Comparison of ENCODE assay signal across 9 mouse cellular contexts in the genomic region with DNA sequence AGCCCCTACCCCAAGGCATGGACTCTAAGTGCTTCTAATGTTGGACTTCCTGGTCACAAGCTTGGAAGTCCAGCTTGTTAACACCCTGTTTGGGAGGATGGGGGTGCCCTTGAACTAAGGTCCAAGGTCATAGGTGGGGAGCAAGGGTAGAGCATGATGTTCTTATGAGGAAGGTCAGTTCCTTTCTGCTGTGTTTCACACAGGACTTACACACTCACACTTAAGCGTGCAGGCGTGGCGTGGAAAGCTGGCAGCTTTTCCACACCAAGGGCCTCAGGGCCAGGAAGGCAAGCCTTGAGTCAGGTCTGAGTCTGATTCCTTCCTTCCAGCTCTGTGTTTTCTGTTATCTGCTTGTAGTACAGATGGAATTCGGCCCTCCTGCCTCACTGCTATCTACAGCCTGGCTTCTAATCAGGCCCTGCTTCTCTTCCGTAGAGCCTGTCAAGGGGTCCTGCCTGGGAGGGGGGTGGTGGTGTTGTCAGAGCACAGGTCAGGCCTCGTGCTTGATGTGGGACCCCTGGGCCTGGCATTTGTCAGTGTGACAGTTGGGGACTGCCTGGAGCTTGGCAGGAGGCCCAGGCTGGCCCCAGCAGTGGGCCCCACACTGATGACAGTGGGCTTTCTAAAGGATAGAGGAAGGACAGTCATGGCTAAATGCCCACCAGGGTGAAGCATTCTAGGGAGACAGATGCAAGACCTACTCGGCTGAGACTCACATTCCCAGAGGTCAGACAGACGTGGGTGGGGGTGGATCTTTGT. TPM values are rescaled to one million over a fixed set of nuclear protein-coding genes. Genes with fewer than 3 reads are reported as not detected.
DNase-seq lines count a peak whose midpoint lies in the region; ATAC-seq and TF ChIP-seq lines count a peak whose summit lies in the region.
"Had no signal": no experiment of that assay in that cellular context is flagged by ENCODE, and none has a peak within 500 bp of the region (broad histone marks: within the 10 kb centered on the region; RNA-seq: fewer than 3 reads in every experiment).

No protein-coding gene starts in this region.

- TF ChIP-seq CTCF in kidney, adult 2 months (conservative IDR thresholded peaks at IDR 0.05; ENCODE audit: insufficient read depth, insufficient read length, low read depth, low read length) = no peak

- peaks cover 32% of the 10 kb centered on the region for H3K4me1 ChIP-seq in kidney, embryonic 14.5 days (ENCODE audit: control insufficient read depth, insufficient read depth, low read length)
- H3K4me1 ChIP-seq in kidney, adult 2 months (ENCODE audit: control insufficient read depth, insufficient read depth, low read length) = no peaks in the 10 kb centered on the region
- H3K4me1 ChIP-seq in hindbrain, embryonic 14.5 days (replicated peaks; ENCODE audit: control insufficient read depth, insufficient read depth, low read length) = no peaks in the 10 kb centered on the region

- 41% methylated on average over 8 of the region's 8 CpGs for WGBS in kidney, embryonic 14.5 days
- 75% methylated on average over 8 of the region's 8 CpGs for WGBS in kidney, adult 2 months
- WGBS in hindbrain, embryonic 14.5 days = 45% methylated on average over 8 of the region's 8 CpGs

- peak overlapping the region; percentile 47; the same call in 1 of the 2 replicates for H3K27ac ChIP-seq in kidney, embryonic 14.5 days (ENCODE audit: low read depth, low read length)
- no peak overlapping the region for H3K27ac ChIP-seq in kidney, adult 2 months (ENCODE audit: insufficient read depth, low read depth, low read length)
- H3K27ac ChIP-seq in hindbrain, embryonic 14.5 days = no peak overlapping the region
- H3K27ac ChIP-seq: forebrain, embryonic 12.5 days had no signal

- no peak for TF ChIP-seq POLR2A in kidney, adult 2 months (IDR thresholded peaks at IDR 0.05; ENCODE audit: low read depth, low read length)

- H3K4me2 ChIP-seq in kidney, embryonic 14.5 days (replicated peaks; ENCODE audit: low read depth, low read length) = no peak overlapping the region
- no peak overlapping the region for H3K4me2 ChIP-seq in hindbrain, embryonic 14.5 days (replicated peaks)
- H3K4me2 ChIP-seq: forebrain, embryonic 12.5 days had no signal

- no peaks in the 10 kb centered on the region for H3K36me3 ChIP-seq in kidney, embryonic 14.5 days (ENCODE audit: control insufficient read depth, insufficient read depth, low read length)
- no peaks in the 10 kb centered on the region for H3K36me3 ChIP-seq in kidney, adult 2 months (ENCODE audit: control insufficient read depth, insufficient read depth, low read length)
- no peaks in the 10 kb centered on the region for H3K36me3 ChIP-seq in hindbrain, embryonic 14.5 days (replicated peaks; ENCODE audit: control insufficient read depth, insufficient read depth)
- H3K36me3 ChIP-seq: forebrain, embryonic 12.5 days had no signal

- no peaks in the 10 kb centered on the region for H3K27me3 ChIP-seq in kidney, embryonic 14.5 days (ENCODE audit: control insufficient read depth, insufficient read depth, low read length)
- no peaks in the 10 kb centered on the region for H3K27me3 ChIP-seq in kidney, adult 2 months (replicated peaks; ENCODE audit: control insufficient read depth, insufficient read depth, low read length)
- no peaks in the 10 kb centered on the region for H3K27me3 ChIP-seq in hindbrain, embryonic 14.5 days (ENCODE audit: control insufficient read depth, insufficient read depth, low read length)

- no peak overlapping the region for H3K4me3 ChIP-seq in kidney, embryonic 14.5 days (ENCODE audit: low read length)
- no peak overlapping the region for H3K4me3 ChIP-seq in kidney, adult 2 months (ENCODE audit: insufficient read depth, low read depth, low read length)
- H3K4me3 ChIP-seq in hindbrain, embryonic 14.5 days (replicated peaks; ENCODE audit: low read length) = no peak overlapping the region
- H3K4me3 ChIP-seq: forebrain, embryonic 12.5 days had no signal

- no peak for DNase-seq in kidney, adult 2 months
- DNase-seq in hindbrain, embryonic 14.5 days (ENCODE audit: low spot score) = no peak
- no peak for DNase-seq in urinary bladder, postnatal 25 days (ENCODE audit: low spot score)
- no peak for DNase-seq in gastrocnemius, adult 18-20 months (ENCODE audit: low spot score)

- peak; percentile 50; the same call in 1 of the 2 replicates for ATAC-seq in kidney, embryonic 14.5 days (ENCODE audit: low FRiP score, low TSS enrichment)
- ATAC-seq in common myeloid progenitor, adult 5-6 weeks (replicated peaks; ENCODE audit: low read depth, poor library complexity, severe bottlenecking) = peak; percentile 28; the same call in 1 of the 2 replicates
- peak; percentile 67; the same call in 1 of the 2 replicates for ATAC-seq in hindbrain, embryonic 14.5 days (ENCODE audit: low FRiP score)
- ATAC-seq in megakaryocyte-erythroid progenitor cell, adult 5-6 weeks (replicated peaks; ENCODE audit: low FRiP score, low TSS enrichment, poor library complexity, severe bottlenecking) = 0 out of 2 replicates have a peak, but pooled peaks have one; percentile 49
- ATAC-seq in erythroid progenitor cell, adult 5-6 weeks (replicated peaks; ENCODE audit: low FRiP score, poor library complexity, severe bottlenecking) = no peak

- H3K9me3 ChIP-seq in kidney, embryonic 14.5 days (ENCODE audit: control insufficient read depth, low read length) = no peaks in the 10 kb centered on the region
- no peaks in the 10 kb centered on the region for H3K9me3 ChIP-seq in hindbrain, embryonic 14.5 days (ENCODE audit: control insufficient read depth, low read length)
- H3K9me3 ChIP-seq: forebrain, embryonic 12.5 days had no signal

- no peak overlapping the region; the same call in 1 of the 2 replicates for H3K9ac ChIP-seq in kidney, embryonic 14.5 days (ENCODE audit: low read depth, low read length)
- 0 out of 2 replicates have a peak overlapping the region, but pooled peaks have one; percentile 16 for H3K9ac ChIP-seq in hindbrain, embryonic 14.5 days
- H3K9ac ChIP-seq: forebrain, embryonic 12.5 days had no signal

RNA-seq across cellular contexts. Expression of gene Lad1, which starts 18.0 kb away (rescaled TPM):
- polyA plus RNA-seq in kidney, embryonic 14.5 days (2014; fragmentation: Nextera tagmentation; extraction: Ambion mirVana) = 12.1 and 19.5 TPM in 2 replicates
- 114 and 145 TPM in 2 replicates for polyA plus RNA-seq in kidney, adult 2 months (2012; rRNA removed)
- not detected in 2 replicates for total RNA-seq in common myeloid progenitor, adult 5-6 weeks (2017)
- 0.23 and 0.51 TPM in 2 replicates for polyA plus RNA-seq in hindbrain, embryonic 14.5 days (2014; fragmentation: Nextera tagmentation; extraction: Ambion mirVana)
- total RNA-seq in megakaryocyte-erythroid progenitor cell, adult 5-6 weeks (2014; fragmentation: Nextera tagmentation) = not detected in 2 replicates
- total RNA-seq in megakaryocyte-erythroid progenitor cell, adult 5-6 weeks (2017) = not detected in 2 replicates
- total RNA-seq in gastrocnemius, adult 18-20 months (2021) = under 1 TPM in 1 of 2 experiments, not detected in 1; 0.09 TPM
- total RNA-seq in erythroid progenitor cell, adult 5-6 weeks (2015; ENCODE audit: low replicate concordance) = 0.72 TPM in 1 of 2 replicates, not detected in the other
- total RNA-seq in erythroid progenitor cell, adult 5-6 weeks (2017; ENCODE audit: low replicate concordance) = not detected in 2 replicates

RNA-seq across cellular contexts. Expression of gene Tnni1, which starts 21.1 kb away (rescaled TPM):
- 18.3 and 20.3 TPM in 2 replicates for polyA plus RNA-seq in kidney, embryonic 14.5 days (2014; fragmentation: Nextera tagmentation; extraction: Ambion mirVana)
- 5.8 TPM in 1 of 2 replicates, not detected in the other for polyA plus RNA-seq in kidney, adult 2 months (2012; rRNA removed)
- not detected in 2 replicates for total RNA-seq in common myeloid progenitor, adult 5-6 weeks (2017)
- polyA plus RNA-seq in hindbrain, embryonic 14.5 days (2014; fragmentation: Nextera tagmentation; extraction: Ambion mirVana) = 0.47 and 1.7 TPM in 2 replicates
- 5.4 TPM in 1 of 2 replicates, not detected in the other for total RNA-seq in megakaryocyte-erythroid progenitor cell, adult 5-6 weeks (2014; fragmentation: Nextera tagmentation)
- total RNA-seq in megakaryocyte-erythroid progenitor cell, adult 5-6 weeks (2017) = 0.46 TPM in 1 of 2 replicates, not detected in the other
- total RNA-seq in gastrocnemius, adult 18-20 months (2021) = 100 to 1,000 TPM; 310 to 354 TPM
- total RNA-seq in erythroid progenitor cell, adult 5-6 weeks (2015; ENCODE audit: low replicate concordance) = not detected in 2 replicates
- total RNA-seq in erythroid progenitor cell, adult 5-6 weeks (2017; ENCODE audit: low replicate concordance) = not detected in 2 replicates

RNA-seq across cellular contexts. Expression of gene Phlda3, which starts 34.5 kb away (rescaled TPM):
- 85.6 and 102 TPM in 2 replicates for polyA plus RNA-seq in kidney, embryonic 14.5 days (2014; fragmentation: Nextera tagmentation; extraction: Ambion mirVana)
- 37.2 and 40.0 TPM in 2 replicates for polyA plus RNA-seq in kidney, adult 2 months (2012; rRNA removed)
- 1.6 and 2.2 TPM in 2 replicates for total RNA-seq in common myeloid progenitor, adult 5-6 weeks (2017)
- polyA plus RNA-seq in hindbrain, embryonic 14.5 days (2014; fragmentation: Nextera tagmentation; extraction: Ambion mirVana) = 38.5 and 38.7 TPM in 2 replicates
- 1.8 and 7.6 TPM in 2 replicates for total RNA-seq in megakaryocyte-erythroid progenitor cell, adult 5-6 weeks (2014; fragmentation: Nextera tagmentation)
- 0.94 and 2.1 TPM in 2 replicates for total RNA-seq in megakaryocyte-erythroid progenitor cell, adult 5-6 weeks (2017)
- 100 to 1,000 TPM; 152 to 154 TPM for total RNA-seq in gastrocnemius, adult 18-20 months (2021)
- total RNA-seq in erythroid progenitor cell, adult 5-6 weeks (2015; ENCODE audit: low replicate concordance) = not detected in 2 replicates
- total RNA-seq in erythroid progenitor cell, adult 5-6 weeks (2017; ENCODE audit: low replicate concordance) = not detected in 2 replicates

RNA-seq across cellular contexts. Expression of gene Tnnt2, which starts 35.8 kb away (rescaled TPM):
- 2.0 and 2.3 TPM in 2 replicates for polyA plus RNA-seq in kidney, embryonic 14.5 days (2014; fragmentation: Nextera tagmentation; extraction: Ambion mirVana)
- polyA plus RNA-seq in kidney, adult 2 months (2012; rRNA removed) = 0.44 and 1.0 TPM in 2 replicates
- total RNA-seq in common myeloid progenitor, adult 5-6 weeks (2017) = not detected in 2 replicates
- polyA plus RNA-seq in hindbrain, embryonic 14.5 days (2014; fragmentation: Nextera tagmentation; extraction: Ambion mirVana) = 0.39 and 0.70 TPM in 2 replicates
- 1.4 TPM in 1 of 2 replicates, not detected in the other for total RNA-seq in megakaryocyte-erythroid progenitor cell, adult 5-6 weeks (2014; fragmentation: Nextera tagmentation)
- total RNA-seq in megakaryocyte-erythroid progenitor cell, adult 5-6 weeks (2017) = not detected in 2 replicates
- total RNA-seq in gastrocnemius, adult 18-20 months (2021) = 1 to 10 TPM; 3.3 to 4.3 TPM
- not detected in 2 replicates for total RNA-seq in erythroid progenitor cell, adult 5-6 weeks (2015; ENCODE audit: low replicate concordance)
- not detected in 2 replicates for total RNA-seq in erythroid progenitor cell, adult 5-6 weeks (2017; ENCODE audit: low replicate concordance)

Comparison
In these comparisons a context has a peak if more than half of its experiments do, and no peak if none do; other contexts are left out.
1. RNA of gene Tnni1, which starts 21.1 kb away (total RNA-seq): 310 to 354 TPM in gastrocnemius, adult 18-20 months; 0.46 to 5.4 TPM in megakaryocyte-erythroid progenitor cell, adult 5-6 weeks, not detected in common myeloid progenitor, adult 5-6 weeks and not detected in erythroid progenitor cell, adult 5-6 weeks; every median in the first group is over 10 times any median in the second.
2. RNA of gene Phlda3, which starts 34.5 kb away (total RNA-seq): 152 to 154 TPM in gastrocnemius, adult 18-20 months; 0.94 to 7.6 TPM in megakaryocyte-erythroid progenitor cell, adult 5-6 weeks, 1.6 to 2.2 TPM in common myeloid progenitor, adult 5-6 weeks and not detected in erythroid progenitor cell, adult 5-6 weeks; every median in the first group is over 10 times any median in the second.